Mouse (Mus musculus) embryo, embryonic 10 days (tissue): Measurements from ENCODE around the gene Lonp1.
"Not testable (repeated sequence)": the region's sequence is repeated elsewhere in the genome, so short reads cannot be mapped to it uniquely, and the experiment has no call there.

Experiments
- DNase-seq: peaks from one replicate; pipeline ENCODE4 v3.0.0-alpha.2; 2015; ENCODE audit warnings: low spot score

Lonp1 gene

DNA sequence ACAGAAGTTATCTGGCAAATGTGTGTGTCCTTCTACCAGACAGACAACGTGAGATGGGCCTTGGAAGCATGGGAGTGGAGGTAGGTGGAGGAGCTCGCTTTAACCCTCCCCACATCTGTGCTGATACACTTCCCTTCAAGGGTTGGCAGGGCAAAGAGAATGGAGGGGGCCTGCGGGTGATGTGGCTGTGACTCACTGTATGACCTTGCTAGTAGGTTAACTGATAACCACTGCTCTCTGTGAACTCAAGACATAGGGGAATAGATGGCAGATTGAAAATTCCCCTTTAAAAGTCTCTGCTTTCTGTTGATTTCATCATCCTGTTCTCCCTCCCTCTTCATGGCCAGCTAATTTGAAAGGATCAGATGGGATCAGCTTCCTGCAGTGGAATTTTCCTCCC lies 1.2 kb downstream of the Lonp1 start:
- no peak for DNase-seq

DNA sequence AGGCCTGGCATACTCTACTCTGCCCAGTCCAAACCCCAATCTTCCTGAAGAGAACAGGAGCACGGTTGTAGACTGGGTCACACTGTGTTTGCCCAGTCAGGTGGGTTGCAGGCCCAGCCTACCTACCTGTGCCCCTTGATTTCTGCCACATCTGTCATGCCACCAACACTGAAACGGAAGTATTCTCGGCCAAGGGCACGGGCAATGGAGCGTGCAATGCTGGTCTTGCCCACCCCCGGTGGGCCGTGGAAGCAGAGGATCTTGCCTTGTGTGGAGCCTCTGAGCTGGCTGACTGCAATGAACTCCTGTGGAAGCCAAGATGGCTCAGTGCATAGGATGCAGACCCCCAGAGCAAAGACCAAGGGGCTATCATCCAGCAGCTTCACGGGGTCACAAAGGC lies 9.1 kb downstream of the Lonp1 start:
- DNase-seq = no peak

DNA sequence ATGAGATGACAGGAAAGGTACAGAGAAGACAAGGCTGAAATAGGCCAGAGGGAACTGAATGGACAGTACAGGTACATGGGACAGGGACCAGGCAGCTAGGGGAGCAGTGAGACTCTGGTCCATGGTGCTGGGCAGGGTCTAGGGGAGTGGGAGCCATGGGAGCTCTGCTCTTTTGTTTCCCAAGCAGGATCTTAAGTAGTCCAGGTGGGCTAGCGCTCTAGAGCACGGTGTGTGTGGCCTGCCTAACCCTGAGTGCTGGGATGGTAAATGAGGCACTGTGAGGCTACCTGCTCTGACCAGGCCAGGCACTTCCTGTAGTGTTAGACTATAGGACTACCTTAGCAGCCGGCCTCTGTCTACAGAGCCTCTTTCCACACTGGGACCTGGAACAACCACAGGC lies 10.0 kb downstream of the Lonp1 start:
- no peak for DNase-seq

DNA sequence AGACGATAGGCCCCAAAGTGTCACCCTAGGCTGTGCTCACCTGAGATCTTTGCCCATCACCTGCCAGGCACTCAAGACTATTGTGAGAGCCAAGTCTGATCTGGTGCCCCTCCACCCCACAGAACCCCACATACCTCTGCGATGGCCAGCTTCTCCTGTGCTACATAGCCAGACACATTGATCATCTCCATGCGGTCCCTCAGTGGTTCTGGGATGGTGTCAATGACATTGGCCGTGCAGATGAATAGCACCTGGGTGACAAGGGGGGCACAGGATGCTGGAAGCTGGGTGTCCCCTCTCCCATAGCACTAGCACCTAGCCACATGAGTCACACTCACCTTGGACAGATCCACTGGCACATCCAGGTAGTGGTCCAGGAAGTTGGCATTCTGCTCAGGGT lies 10.9 kb downstream of the Lonp1 start:
- no peak for DNase-seq

DNA sequence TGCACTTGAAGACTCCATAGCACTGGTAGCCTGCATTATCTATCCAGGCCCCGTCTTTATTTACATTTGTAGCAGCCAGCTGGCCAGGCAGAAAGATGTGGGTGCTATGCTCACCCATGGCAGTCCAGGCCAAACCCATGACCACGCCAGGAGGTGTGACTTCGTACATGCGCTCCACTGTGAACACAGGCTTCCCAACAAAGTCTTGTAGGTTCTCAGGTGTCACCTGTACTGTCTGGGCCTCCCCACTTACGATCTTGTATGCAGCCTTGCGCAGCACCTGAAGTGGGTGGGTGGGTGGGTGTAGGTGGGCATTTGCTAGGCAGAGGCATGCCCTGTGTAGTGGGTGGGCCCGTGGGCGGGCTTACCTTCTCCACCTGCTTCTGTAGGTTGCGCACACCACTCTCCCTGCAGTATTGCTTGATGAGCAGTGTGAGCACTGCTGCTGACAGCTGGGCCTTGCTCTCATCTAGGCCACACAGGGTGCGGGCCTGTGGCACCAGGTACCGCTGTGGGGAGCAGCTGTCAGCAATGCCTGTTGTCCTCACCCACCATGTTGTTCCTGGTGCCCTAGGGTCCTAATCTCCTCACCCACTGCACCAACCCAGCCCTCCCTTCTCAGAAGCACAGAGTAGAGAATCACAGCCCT lies 11.4 kb downstream of the Lonp1 start:
- no peak for DNase-seq

DNA sequence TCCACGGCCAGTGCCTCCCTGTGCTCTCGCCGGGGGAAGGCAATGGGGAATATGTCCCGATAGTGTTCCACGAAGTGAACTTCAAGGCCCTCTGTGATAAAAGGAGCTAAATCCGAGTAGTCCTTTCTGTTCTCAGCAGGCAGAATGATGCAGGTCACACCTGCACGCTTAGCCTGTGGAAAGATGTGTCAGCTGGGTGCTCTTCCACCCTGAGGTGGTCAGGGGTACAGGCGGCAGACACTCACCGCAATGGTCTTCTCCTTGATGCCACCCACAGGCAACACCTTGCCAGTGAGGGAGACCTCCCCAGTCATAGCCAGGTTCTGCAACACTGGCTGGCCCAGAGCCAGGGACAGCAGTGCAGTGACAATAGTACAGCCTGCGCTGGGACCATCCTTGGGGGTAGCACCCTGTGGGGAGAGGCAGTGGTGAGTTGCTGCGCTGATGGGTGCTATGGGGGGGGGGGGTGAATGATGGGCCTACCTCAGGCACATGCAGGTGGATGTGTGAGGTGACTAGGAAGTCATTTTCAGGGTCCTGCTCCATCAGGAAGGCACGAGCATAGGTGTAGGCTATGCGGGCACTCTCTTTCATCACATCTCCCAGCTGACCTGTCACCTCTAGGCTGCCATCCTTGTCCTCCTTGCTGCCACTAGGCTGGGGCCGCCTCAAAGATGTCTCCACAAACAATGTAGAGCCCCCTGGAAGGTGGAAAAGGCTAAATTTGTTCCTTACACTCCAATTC lies 12.1 kb downstream of the Lonp1 start:
- DNase-seq = no peak

DNA sequence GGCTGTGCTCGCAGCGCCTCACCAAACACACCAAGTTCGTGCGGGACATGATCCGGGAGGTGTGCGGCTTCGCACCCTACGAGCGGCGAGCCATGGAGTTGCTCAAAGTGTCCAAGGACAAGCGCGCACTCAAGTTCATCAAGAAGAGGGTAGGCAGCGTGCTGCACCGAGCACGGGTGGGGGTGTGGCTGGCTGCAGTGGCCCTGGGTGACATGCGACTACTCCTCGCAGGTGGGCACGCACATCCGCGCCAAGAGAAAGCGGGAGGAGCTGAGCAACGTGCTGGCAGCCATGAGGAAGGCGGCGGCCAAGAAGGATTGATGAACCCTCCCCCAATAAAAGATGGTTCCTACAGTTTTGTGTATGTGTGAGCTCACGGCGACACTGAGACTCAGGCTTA lies 12.8 kb downstream of the Lonp1 start:
- DNase-seq = not testable (repeated sequence)

DNA sequence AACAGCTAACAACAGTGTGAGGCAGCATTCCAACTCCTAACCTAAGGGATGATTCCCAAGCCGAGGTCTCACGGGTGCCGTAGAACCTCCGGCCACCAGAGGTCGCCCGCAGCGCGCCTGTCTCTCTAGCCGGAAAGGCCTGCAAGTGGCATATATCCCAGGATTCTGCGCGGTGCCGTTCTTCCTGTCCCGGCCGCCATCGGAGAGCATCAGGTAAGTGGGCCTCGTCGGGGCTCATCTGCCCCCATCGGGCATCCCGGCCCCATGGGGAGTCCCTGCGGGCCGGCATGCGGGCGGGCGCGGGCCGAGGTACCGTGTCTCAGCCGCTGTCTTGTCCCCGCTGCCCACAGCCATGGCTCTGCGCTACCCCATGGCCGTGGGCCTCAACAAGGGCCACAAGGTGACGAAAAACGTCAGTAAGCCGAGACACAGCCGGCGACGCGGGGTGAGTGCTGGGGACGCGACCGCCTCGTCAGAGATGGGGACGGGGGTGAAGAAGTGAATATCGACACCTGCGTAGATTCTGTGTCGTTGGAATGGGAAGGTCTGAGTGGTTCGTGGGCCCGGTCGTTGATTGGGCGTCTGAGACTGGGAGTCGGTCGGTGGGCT lies 13.3 kb downstream of the Lonp1 start, which contains the start of gene Rpl36:
Gene Rpl36 (plus strand): TSS at position 181 of the 609 bp plus-strand sequence.
- peak; percentile 96 for DNase-seq

DNA sequence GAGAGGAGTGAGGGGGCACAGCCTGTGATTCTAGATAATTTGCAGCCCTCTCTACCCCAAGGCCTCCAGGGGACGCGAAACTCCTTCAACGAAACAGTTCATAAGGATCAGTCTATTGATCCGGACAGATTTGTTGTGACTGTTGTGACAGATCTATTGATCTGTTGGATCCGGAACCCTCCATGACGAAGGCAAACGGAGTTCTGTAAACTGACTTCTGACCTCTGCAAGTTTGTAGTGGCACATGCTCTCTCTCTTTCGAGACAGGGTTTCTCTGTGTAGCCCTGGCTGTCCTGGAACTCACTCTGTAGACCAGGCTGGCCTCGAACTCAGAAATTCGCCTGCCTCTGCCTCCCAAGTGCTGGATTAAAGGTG lies 14.1 kb downstream of the Lonp1 start:
- not testable (repeated sequence) for DNase-seq

DNA sequence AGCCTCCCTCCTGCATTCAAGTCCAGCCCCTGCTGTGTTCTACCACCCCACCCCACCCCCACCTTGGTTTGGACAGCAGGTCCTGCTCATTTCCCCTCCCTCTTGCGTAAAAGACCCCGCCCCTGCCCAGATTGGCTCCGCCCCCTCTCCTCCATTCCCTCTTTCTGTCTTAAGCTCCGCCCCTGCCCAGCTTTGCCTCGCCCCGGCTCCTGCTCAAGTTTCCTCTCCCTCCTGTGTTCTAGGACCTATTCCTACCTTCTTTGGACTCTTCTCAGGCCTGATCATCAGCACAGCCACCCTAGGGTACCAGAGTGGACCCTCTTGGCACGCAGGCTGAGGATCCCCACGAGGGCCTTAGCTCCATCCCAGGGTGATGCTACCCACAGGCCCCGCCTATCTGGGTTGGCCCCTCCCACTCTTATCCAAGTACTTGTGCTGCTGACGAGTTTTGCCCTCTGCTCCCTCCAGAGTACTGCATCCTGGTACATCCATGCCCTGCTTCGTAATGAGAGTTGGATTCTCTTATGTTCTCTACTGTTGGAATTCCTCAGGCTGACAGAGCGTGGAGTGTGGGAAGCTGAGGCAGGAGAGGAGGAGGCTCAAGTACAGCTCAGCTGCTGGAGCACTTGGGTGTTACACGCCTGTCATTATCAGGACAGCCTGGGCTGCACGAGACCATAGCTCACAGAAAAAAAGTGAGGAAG lies 14.7 kb downstream of the Lonp1 start:
- DNase-seq = peak; percentile 76

DNA sequence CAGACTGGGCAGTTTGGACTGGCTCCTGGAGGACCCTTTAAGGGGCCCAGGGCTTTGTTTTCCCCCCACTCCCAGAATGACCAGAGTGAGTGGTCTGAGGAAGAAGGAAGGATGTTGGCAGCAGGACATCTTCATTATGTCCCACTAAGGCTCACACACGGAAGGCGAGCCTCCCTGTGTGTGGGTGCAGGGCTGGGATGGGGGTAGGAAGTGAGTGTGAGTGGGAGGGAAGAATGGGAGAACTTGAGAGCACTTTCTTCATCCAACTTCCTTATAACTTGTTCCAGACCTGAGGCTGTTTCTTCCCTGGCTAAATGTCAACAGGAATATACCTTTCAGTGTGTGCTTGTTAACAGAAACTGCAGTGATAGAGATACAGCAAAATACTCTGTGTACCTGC lies 15.4 kb downstream of the Lonp1 start:
- no peak for DNase-seq

DNA sequence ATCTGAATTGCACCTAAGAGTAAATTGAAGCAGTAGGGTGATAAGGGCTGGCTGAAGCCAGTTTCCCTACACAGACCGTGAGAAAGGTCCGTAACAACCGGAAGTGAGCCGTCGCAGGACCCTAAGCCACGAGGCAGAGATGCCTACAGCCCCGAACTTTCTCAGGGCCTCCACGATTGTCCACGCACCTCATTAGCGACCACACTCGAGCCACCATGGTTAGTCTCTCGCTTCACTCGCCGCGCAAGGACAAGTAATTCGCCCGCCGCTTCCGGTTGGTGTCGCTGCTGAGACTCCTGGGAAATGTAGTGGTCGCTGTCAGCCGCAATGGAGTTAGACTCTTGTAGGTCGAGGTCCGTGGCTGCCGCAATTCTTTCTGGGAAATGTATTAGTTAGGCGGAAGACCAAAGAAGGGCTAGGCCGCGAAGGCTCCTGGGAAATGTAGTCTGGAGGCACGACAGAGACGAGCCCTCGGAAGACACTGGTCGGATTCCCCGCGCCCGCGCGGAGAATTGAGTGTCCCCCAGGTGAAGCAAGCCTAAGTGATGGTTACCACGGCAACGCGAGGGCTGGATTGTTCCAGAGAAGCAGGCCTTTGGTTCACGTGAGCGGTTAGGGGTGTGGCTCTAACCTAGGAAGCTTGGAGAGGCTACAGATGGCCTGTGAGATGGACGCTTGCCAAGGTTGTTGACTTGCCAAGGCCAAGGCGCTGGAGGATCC lies 17.1 kb downstream of the Lonp1 start, which contains the start of gene 2410015M20Rik:
Gene 2410015M20Rik (minus strand): TSS at position 320 of the 720 bp plus-strand sequence.
- DNase-seq = peak; percentile 99

DNA sequence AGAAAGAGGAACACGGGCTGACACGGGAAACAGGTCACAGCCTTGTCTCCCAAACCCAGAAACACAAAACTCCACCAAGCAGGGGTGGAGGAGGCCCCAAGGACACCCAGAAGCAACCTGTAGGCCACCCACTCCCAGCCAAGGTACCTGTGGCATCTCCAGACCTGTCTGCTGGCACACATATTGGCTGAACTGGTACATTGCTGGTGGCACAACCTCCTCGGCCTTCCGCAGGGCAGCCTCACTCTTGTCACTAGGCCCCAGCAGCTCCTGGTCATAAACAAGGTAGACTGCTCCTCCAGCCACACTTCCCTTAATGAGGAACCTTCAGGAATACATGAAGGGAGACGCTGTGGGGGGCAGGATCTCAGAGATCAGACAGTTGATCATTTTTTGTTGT lies 18.0 kb downstream of the Lonp1 start:
- DNase-seq = no peak

DNA sequence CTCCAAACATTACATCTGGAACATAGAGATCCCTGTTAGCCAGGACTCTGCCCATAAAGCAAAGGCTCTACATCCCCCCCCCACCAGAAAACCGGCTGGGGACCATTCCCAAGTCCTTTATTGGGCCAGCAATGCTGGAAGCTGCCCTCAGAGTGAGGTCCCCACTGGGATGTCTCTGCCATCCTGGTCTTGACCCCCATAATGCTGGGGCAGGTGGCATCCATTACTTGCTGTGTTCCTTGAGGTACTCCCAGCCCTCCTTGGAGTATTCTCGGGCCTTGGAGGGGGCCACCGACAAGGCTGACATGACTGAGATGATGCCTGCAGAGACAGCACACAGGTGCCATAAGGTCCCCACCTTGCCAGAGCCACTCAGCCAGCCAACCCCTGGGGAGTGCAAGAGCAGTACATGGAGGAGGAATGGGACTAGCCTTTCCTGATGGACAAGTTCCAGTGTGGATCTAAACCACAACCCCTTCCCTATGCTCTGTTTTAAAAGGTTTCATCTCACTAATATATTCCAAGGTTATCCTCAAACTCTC lies 19.1 kb downstream of the Lonp1 start:
- no peak for DNase-seq

DNA sequence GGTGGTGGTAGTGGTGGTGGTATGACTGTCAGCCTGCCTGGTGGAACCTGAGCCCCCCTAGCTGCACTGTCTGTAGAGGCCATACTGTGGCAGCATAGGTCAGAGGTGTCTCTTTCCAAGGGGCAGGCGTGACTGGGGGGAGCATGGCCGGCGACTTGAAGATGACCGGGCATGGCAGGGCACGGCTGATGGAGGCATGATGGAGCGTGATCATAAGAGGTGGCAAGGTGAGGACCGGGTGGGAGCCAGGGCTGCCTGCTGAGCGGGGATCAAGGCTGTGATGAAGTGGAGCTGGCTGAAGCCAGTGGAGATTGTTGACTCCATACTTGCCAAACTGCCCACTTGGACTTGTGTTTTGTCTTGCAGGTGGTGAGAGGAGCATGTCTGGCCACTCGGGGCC lies 21.3 kb downstream of the Lonp1 start:
- no peak for DNase-seq

DNA sequence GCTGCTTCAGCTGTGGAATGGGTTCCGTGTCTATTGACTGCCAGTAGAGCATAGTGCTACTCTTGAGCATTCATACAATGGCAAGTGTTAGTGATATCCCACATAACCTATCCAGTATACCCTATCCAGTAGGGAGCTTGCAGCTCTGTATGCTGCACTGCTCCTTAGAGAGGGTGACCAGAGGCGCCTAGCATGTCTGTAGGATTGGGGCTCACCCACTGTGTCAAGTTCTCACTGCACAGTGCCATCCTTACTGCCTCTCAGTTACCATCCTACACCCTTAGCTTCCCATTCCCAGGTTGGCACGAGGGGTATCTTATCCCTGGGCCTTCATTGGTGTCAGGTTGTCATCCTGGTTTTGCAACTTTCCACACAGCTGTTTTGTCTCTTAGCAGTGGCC lies 22.3 kb downstream of the Lonp1 start:
- no peak for DNase-seq

DNA sequence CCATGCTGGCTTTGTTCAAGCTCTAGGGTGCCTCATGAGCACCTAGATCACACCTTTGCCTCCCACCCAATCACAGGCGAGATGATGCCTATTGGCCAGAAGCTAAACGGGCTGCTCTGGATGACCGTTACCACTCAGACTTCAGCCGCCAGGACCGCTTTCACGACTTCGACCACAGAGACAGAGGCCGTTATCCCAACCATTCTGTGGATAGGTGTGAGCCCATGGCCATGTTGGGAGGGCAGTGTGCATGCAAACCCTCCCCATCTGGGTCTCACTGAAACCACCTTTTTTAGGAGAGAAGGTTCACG lies 22.7 kb downstream of the Lonp1 start:
- no peak for DNase-seq

DNA sequence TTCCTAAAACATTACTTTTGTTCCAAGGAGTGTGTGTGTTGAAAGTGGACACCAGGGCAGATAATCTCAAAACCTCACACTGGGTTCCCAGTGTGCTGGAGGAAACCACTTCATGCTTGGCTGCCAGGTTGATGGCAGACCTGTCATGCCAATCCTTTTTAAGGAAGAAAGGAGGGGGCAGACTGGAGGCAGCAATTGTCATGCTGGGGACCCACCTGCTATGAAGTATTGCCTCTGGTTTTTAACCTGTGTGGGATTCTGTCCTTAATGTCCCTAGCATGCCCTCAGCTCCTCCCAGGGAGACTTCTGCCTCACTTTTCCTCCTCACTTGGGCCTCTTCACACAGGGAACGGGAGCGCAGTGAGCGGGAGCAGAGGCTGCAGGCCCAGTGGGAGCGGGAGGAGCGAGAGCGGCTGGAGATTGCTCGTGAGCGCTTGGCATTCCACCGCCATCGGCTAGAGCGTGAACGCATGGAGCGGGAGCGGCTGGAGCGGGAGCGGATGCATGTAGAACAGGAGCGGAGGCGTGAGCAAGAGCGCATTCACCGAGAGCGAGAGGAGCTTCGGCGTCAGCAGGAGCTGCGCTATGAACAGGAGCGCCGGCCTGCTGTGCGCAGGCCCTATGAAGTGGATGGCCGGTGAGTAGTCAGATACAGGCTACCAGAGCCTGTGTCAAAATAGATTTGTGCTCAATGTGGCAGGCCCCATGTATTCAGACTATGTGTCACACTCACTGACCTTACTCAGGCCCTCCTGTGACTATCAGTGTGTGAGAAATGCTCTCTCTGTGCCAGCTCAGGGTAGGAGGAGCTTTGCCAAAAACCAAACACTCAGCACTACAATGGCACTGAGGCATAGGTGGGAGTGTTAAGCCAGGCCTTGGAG lies 23.3 kb downstream of the Lonp1 start:
- no peak for DNase-seq

DNA sequence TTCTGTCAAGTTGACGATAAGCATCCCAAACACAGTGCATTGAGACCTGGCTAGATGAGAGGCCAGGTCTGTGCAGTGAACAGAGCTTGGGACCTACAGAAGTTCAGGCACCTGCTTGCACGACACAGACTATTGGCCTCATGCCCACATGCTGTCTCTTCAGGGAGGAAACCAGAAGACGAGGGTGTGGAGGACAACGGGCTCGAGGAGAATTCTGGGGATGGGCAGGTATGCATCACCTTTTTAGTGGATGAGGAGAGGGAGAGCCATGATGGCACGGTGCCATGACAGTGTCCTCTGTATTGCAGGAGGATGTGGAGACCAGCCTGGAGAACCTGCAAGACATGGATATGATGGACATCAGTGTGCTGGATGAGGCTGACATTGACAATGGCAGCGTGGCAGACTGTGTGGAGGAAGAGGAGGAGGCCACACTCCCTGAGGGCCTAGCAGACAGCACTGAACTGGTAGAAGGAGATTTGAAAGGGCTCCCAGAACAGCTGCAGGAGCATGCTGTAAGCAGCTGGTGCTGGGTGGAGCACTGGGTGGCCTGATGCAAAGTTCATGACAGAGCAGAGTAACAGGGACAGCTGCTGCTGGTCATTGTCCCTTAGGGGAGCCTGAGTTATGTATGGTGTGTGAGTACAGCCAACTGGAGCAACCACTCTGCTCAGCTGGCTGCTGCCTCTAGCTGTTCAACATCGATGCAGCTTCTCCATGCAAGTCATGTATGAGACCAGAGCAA lies 33.0 kb downstream of the Lonp1 start:
- DNase-seq = no peak

DNA sequence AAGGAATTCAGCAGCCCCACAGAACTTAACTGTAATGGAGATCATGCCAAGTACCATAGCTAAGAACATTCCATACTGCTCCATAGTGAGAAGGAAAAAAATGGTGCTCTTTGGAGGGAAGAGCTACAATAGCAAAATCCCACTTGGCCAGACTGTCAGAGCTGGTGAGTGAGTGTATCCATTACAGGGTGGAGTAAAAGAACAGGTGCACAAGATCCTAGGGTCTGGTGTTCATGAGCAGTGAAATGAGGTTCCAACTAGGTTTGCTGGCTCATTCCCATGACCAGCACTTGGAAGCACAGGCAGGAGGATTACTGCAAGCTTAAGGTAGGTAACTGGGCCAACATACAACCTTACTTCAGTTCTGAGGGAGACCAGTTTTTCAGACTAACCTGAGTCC lies 34.1 kb downstream of the Lonp1 start:
- DNase-seq = no peak
